Mouse (Mus musculus): ENCODE measurements around the gene Ran. TPM values are rescaled to one million over a fixed set of nuclear protein-coding genes. Genes with fewer than 3 reads are reported as not detected.
"Not testable (repeated sequence)": the region's sequence is repeated elsewhere in the genome, so short reads cannot be mapped to it uniquely, and the experiment has no call there.

Ran gene
- polyA plus RNA-seq (2016; fragmentation: Nextera tagmentation; extraction: Ambion mirVana), result 682 and 694 TPM in 2 replicates

DNA sequence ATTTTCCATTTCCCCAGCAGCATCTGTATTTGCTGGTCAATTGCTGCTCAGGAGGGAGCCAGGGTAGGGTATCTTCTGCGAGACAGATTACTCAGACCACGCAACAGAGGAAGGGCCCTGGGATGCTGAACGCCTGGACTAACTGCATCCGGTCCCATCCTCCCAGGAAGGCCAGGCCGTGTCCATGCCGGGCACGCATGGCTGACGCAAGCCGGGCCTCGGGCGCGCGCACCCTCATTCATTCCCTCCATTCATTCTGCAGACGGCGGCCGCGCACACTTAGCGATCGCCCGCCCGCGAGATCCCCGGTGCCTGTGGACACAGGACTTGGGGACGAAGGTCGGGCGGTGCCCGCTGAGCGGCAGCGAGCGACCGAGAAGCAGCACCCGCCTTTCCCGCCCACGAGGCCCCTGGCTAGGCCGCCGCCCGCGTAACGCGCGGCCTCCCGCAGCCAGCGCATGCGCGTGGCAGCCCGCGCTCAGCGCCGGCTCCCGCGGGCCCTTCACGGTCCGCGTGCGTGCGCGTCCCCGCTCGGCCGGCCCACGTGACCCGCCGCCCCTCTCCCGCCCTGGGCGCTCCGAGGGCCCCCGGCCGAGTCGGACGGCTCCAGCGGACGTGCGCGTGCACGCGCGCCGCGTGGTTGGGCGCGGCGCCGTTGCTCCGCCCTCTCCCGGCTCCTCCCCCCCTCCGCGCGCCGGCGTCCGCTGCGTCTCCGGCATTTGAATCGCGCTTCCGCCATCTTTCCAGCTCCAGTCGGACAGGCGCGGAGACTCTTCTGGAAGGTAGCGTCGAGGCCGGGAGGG is at the start of gene Ran:
Gene Ran, plus strand, starts transcription at position 573 of the 803 bp plus-strand sequence.
- 2% methylated on average over 94 of the region's 102 CpGs for WGBS (ENCODE audit: insufficient replicate concordance)
- Histone ChIP-seq H3K4me2 (peak within 1 kb of the TSS; percentile 77), H3K27me3 (replicated peaks) (no peaks in the 10 kb centered on the region), H3K36me3 (peaks cover 41% of the 10 kb centered on the region), H3K9ac (peak within 1 kb of the TSS; percentile 99), H3K4me3 (peak within 1 kb of the TSS; percentile 100), H3K4me1 (peaks cover 27% of the 10 kb centered on the region), H3K9me3 (replicated peaks) (no peaks in the 10 kb centered on the region), H3K27ac (peak within 1 kb of the TSS; percentile 98)
- peak; percentile 91 for ATAC-seq

- Histone ChIP-seq H3K4me3 (no peak overlapping the region), H3K4me2 (peak overlapping the region; percentile 28; the same call in 1 of the 2 replicates), H3K9me3 (replicated peaks) (no peaks in the 10 kb centered on the region), H3K27ac (no peak overlapping the region), H3K27me3 (replicated peaks) (no peaks in the 10 kb centered on the region), H3K9ac (no peak overlapping the region), H3K36me3 (no peaks in the 10 kb centered on the region), H3K4me1 (no peaks in the 10 kb centered on the region)
- 49% methylated on average over 10 of the region's 10 CpGs for WGBS (ENCODE audit: insufficient replicate concordance)
- ATAC-seq, result no peak
Observed at GRCm38 (mm10) chr5:128970878-128971277, 49.0 kb upstream of the Ran start.

DNA sequence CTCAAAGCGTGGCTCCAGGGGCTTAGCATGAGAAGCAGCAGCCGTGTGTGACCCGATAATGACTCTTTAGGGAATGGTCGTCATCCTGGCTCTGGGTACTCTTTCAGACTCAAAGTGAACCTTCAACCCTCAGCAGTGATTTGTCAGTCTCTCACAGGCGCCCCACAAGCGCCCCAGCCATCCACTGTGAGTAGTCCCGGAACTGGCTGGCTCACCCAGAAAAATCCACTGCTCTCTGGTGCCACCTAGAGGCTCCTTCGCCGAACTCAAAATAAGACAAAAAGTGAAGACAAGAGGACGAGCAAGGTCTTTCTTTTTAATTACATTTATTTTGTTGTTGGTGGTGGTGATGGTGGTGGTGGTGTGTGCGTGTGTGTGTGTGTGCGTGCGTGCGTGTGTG is 48.6 kb upstream of the Ran start:
- H3K4me2 ChIP-seq, result peak overlapping the region; percentile 28
- WGBS (ENCODE audit: insufficient replicate concordance), result 22% methylated on average over 13 of the region's 14 CpGs
- ATAC-seq, result peak; percentile 10; the same call in 1 of the 2 replicates
- no peaks in the 10 kb centered on the region for H3K4me1 ChIP-seq
- no peaks in the 10 kb centered on the region for H3K27me3 ChIP-seq (replicated peaks)
- H3K9me3 ChIP-seq (replicated peaks), result no peaks in the 10 kb centered on the region
- H3K27ac ChIP-seq, result no peak overlapping the region
- no peak overlapping the region for H3K4me3 ChIP-seq
- no peak overlapping the region for H3K9ac ChIP-seq
- H3K36me3 ChIP-seq, result no peaks in the 10 kb centered on the region

DNA sequence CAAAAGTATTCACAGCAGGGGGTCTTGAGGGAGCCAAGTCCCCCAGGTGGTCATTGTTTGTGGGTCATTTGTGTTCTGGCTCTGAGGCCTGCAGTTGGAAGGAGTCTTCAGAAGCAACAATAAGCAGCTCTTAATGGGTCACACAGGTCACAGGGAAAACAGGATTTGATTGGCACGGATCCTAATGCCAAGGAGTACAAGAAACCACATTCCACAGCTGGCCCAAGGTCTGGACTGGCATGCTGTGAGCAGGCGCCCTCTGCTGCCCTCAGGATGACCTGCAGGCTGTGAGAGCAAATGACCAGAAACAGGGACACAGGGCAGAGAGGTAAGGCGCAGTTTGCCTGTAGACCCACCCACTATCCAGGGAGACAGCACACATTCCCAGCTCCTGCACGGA is 43.6 kb upstream of the Ran start:
- no peaks in the 10 kb centered on the region for H3K4me1 ChIP-seq
- WGBS (ENCODE audit: insufficient replicate concordance), result 27% methylated on average over 4 of the region's 4 CpGs
- ATAC-seq, result peak; percentile 10; the same call in 1 of the 2 replicates
- H3K27ac ChIP-seq, result no peak overlapping the region
- no peaks in the 10 kb centered on the region for H3K36me3 ChIP-seq
- 0 out of 2 replicates have a peak, but pooled peaks cover 10% of the 10 kb centered on the region for H3K9me3 ChIP-seq (replicated peaks)
- no peaks in the 10 kb centered on the region for H3K27me3 ChIP-seq (replicated peaks)
- H3K9ac ChIP-seq, result no peak overlapping the region
- H3K4me3 ChIP-seq, result no peak overlapping the region
- no peak overlapping the region for H3K4me2 ChIP-seq

DNA sequence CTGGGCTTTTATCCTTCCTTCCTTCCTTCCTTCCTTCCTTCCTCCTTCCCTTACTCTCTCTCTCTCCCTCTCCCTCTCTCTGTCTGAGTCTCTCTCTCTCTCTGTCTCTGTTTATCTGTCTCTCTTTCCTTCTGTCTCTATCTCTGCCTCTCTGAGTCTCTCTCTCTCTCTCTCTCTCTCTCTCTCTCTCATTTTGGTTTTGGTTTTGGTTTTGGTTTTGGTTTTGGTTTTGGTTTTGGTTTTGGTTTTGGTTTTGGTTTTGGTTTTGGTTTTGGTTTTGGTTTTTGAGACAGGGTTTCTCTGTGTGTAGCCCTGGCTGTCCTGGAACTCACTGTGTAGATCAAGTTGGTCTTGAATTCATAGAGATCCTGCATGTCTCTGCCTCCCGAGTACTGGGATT is 42.4 kb upstream of the Ran start:
- not testable (repeated sequence) for H3K27me3 ChIP-seq (replicated peaks); H3K36me3 ChIP-seq; H3K9ac ChIP-seq; ATAC-seq; H3K4me3 ChIP-seq; H3K4me2 ChIP-seq; H3K4me1 ChIP-seq; H3K9me3 ChIP-seq (replicated peaks); H3K27ac ChIP-seq
- WGBS (ENCODE audit: insufficient replicate concordance), result 39% methylated on average over 1 of the region's 1 CpGs

- no peak overlapping the region for H3K4me2 ChIP-seq
- no peak overlapping the region for H3K4me3 ChIP-seq
- H3K27ac ChIP-seq, result no peak overlapping the region
- no peak for ATAC-seq
- no peak overlapping the region for H3K9ac ChIP-seq
- H3K9me3 ChIP-seq (replicated peaks), result 0 out of 2 replicates have a peak, but pooled peaks cover 10% of the 10 kb centered on the region
- H3K36me3 ChIP-seq, result peaks cover 2% of the 10 kb centered on the region
- H3K27me3 ChIP-seq (replicated peaks), result no peaks in the 10 kb centered on the region
- H3K4me1 ChIP-seq, result 0 out of 2 replicates have a peak, but pooled peaks cover 2% of the 10 kb centered on the region
- WGBS (ENCODE audit: insufficient replicate concordance), result 85% methylated on average over 7 of the region's 7 CpGs
Observed at GRCm38 (mm10) chr5:128978957-128979356, 40.9 kb upstream of the Ran start.

DNA sequence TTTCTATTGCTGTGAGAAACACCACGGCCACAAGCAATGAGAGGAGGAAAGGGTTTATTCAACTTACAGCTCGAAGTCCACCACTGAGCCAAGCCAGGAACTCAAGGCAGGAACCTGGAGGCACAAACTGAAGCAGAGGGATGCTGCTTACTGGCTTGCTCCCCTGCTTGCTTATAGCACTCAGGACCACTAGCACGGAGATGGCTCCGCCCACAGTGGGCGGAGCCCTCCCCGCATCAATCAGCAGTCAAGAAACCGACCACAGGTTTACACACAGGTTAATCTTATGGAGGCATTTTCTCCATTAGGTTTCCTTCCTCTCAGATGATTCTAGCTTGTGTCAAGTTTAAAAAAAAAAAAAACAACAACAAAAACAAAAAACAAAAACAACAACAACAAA is 39.0 kb upstream of the Ran start:
- no peak overlapping the region for H3K9ac ChIP-seq
- H3K9me3 ChIP-seq (replicated peaks), result 0 out of 2 replicates have a peak, but pooled peaks cover 10% of the 10 kb centered on the region
- no peak overlapping the region for H3K4me3 ChIP-seq
- no peak overlapping the region for H3K4me2 ChIP-seq
- WGBS (ENCODE audit: insufficient replicate concordance), result 46% methylated on average over 7 of the region's 7 CpGs
- no peak for ATAC-seq
- no peak overlapping the region for H3K27ac ChIP-seq
- H3K36me3 ChIP-seq, result peaks cover 21% of the 10 kb centered on the region
- H3K27me3 ChIP-seq (replicated peaks), result no peaks in the 10 kb centered on the region
- H3K4me1 ChIP-seq, result 0 out of 2 replicates have a peak, but pooled peaks cover 2% of the 10 kb centered on the region

DNA sequence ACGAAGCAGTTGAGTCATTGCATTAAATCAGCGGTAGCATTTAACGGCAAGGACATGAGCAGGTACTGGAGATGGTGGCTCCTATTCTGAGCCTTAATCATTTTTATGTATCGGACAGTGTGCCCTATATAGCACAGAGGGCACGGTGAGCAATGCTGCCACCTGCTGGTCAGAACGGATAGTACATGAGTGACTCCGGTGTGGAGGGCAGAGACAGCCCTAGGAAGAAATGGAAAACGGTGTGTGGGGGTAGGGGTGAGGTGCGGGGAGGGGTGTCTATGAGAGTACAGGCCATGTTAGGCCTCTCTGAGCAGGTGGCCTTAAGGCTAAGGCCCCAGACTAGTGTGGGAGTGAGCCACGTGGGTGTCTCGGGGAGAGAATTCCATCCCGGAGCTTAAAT is 38.3 kb upstream of the Ran start:
- Histone ChIP-seq H3K36me3 (peaks cover 28% of the 10 kb centered on the region), H3K9ac (no peak overlapping the region), H3K4me3 (no peak overlapping the region), H3K27ac (no peak overlapping the region), H3K4me2 (no peak overlapping the region), H3K9me3 (replicated peaks) (0 out of 2 replicates have a peak, but pooled peaks cover 10% of the 10 kb centered on the region), H3K4me1 (0 out of 2 replicates have a peak, but pooled peaks cover 2% of the 10 kb centered on the region), H3K27me3 (replicated peaks) (no peaks in the 10 kb centered on the region)
- ATAC-seq, result peak; percentile 71
- WGBS (ENCODE audit: insufficient replicate concordance), result 26% methylated on average over 12 of the region's 12 CpGs

GRCm38 (mm10) chr5:128984536-128984935 is 35.3 kb upstream of the Ran start:
- Histone ChIP-seq H3K9me3 (replicated peaks) (0 out of 2 replicates have a peak, but pooled peaks cover 4% of the 10 kb centered on the region), H3K27me3 (replicated peaks) (no peaks in the 10 kb centered on the region), H3K9ac (no peak overlapping the region), H3K27ac (no peak overlapping the region), H3K4me1 (0 out of 2 replicates have a peak, but pooled peaks cover 2% of the 10 kb centered on the region), H3K36me3 (peaks cover 58% of the 10 kb centered on the region), H3K4me2 (no peak overlapping the region), H3K4me3 (no peak overlapping the region)
- no peak for ATAC-seq
- 87% methylated on average over 6 of the region's 6 CpGs for WGBS (ENCODE audit: insufficient replicate concordance)

DNA sequence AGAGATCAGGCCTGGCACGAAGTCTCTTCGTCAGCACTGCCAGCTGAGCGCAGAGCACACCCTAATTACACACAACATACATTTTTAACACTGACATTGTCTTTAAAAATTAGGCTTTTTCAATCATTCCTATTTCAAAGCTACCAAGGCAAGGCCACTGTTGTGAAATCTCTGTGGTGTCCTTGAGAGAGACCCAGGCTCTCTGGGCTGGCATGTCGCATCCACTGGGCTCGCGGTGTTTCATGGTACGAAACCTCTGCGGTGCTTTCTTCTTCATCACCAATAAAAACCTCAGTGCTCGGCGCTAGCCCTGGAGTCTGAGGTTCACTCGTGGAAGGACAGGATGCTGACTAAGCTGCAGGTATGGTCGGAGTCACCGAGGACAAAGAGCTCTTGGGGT is 33.9 kb upstream of the Ran start:
- H3K4me2 ChIP-seq, result no peak overlapping the region
- no peak for ATAC-seq

GRCm38 (mm10) chr5:128987141-128987954 is 32.5 kb upstream of the Ran start:
- no peak overlapping the region for H3K9ac ChIP-seq
- no peaks in the 10 kb centered on the region for H3K27me3 ChIP-seq (replicated peaks)
- no peak overlapping the region for H3K4me2 ChIP-seq
- no peak overlapping the region for H3K27ac ChIP-seq
- WGBS (ENCODE audit: insufficient replicate concordance), result 91% methylated on average over 19 of the region's 19 CpGs
- no peak overlapping the region for H3K4me3 ChIP-seq
- no peak for ATAC-seq
- no peaks in the 10 kb centered on the region for H3K9me3 ChIP-seq (replicated peaks)
- no peaks in the 10 kb centered on the region for H3K4me1 ChIP-seq
- H3K36me3 ChIP-seq, result peaks cover 86% of the 10 kb centered on the region

More for the DNA sequence above, 33.9 kb upstream of the Ran start:
- Histone ChIP-seq H3K27ac (no peak overlapping the region), H3K9me3 (replicated peaks) (no peaks in the 10 kb centered on the region), H3K4me1 (0 out of 2 replicates have a peak, but pooled peaks cover 2% of the 10 kb centered on the region), H3K27me3 (replicated peaks) (no peaks in the 10 kb centered on the region), H3K36me3 (peaks cover 72% of the 10 kb centered on the region), H3K9ac (no peak overlapping the region), H3K4me3 (no peak overlapping the region)
- 93% methylated on average over 13 of the region's 13 CpGs for WGBS (ENCODE audit: insufficient replicate concordance)
